Mouse (Mus musculus) embryonic fibroblast, embryonic 13.5 days (primary cell): ENCODE measurements around the gene Socs4.

Experiments used
- CTCF ChIP-seq: IDR thresholded peaks from 2 replicates; pipeline ENCODE4 v1.5.1; 2011; ENCODE audit warnings: mild to moderate bottlenecking, control low read depth, low read length, moderate library complexity, borderline replicate concordance; ENCODE audit not compliant: insufficient read depth
- POLR2A ChIP-seq: IDR thresholded peaks from 2 replicates; pipeline ENCODE4 v1.6.1; 2011; ENCODE audit warnings: low read depth, mild to moderate bottlenecking, control low read depth, low read length, moderate library complexity

DNA sequence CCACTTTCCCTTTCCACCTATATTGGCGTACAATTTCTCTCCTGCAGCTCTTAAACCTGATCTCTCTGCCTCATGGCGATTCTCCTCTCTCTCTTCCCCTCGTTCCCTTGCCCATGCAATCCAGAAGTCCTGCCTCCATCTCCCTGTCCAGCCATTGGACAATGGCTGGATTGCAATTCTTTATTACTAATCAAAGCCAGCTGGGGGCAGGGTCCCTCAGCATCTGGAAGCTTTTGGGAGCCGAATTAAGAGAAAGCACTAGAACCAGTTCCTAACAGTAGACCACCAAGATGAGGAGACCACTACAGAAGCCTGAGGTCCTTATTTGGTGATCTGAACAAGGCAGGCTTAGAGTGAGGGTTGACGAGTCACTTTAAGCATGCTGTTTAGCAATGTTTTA is 55.2 kb downstream of the Socs4 start:
- TF ChIP-seq CTCF = no peak
- no peak for TF ChIP-seq POLR2A
